Mouse (Mus musculus) layer of hippocampus, adult 18-20 months (tissue): ENCODE results near the gene Gm3250. TPM values are rescaled to one million over a fixed set of nuclear protein-coding genes. Genes with fewer than 3 reads are reported as not detected.
"Not testable (repeated sequence)": the region's sequence is repeated elsewhere in the genome, so short reads cannot be mapped to it uniquely, and the experiment has no call there.

Experiments
- DNase-seq, 2 experiments: peaks; one replicate each; pipeline ENCODE4 v3.0.0; 2022; ENCODE audit warnings: low spot score in 2 of 2
- total RNA-seq, 2 experiments: library from RNA; stranded (reverse); gene quantifications; 2 replicates each; pipeline ENCODE4 v1.2.3; 2021

Gene Gm3250
- total RNA-seq, 2 experiments from 2014 or later = not detected

DNA sequence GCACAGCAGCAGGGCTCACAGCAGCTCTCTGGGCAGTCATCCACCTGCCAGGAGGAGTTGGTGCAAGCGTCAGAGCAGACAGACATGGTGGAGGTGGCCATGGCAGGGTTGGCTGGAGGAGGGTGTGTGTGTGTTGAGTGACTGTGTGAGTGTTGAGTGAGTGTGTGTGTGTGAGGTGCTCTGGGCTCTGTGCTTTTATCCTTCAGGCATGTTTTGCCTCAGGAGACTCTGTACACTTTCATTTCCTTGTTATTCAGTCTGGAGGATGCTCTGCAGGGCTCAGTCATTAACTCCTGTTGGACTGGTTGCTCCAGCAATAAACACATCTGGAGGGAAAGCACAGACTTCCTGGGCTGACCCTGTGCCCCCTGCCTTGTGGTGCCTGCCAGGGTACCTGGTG is 31.1 kb downstream of the Gm3250 start, which contains the start of gene Gm9736:
Gene Gm9736 (minus strand): TSS at position 101 of the 400 bp plus-strand sequence.
- DNase-seq = not testable (repeated sequence)

DNA sequence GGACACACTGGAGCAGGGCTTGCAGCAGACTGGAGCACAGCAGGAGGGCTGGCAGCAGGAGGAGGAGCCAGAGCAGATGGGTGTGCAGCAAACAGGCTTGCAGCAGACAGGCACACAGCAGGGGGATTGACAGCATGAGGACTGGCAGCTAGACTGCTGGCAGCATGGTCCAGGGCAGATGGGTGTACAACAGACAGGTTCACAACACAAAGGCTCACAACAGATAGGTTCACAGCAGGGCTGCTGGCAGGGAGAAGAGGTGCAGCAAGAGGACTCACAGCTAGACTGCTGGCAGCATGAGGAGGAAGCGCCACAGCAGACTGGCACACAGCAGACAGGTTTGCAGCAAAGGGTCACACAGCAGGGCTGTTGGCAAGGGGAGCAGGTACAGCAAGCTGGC is 31.7 kb downstream of the Gm3250 start:
- DNase-seq = not testable (repeated sequence)

- peak in 1 of 2 experiments; percentile 16 for DNase-seq
These were observed 40.2 kb downstream of the Gm3250 start, which contains the start of gene Gm18596 for GRCm38 (mm10) chr10:77741924-77742688. TSS of gene Gm18596 (minus strand) at chr10:77742638.

- no peak for DNase-seq
These were observed 43.4 kb downstream of the Gm3250 start for GRCm38 (mm10) chr10:77738929-77739328.

DNA sequence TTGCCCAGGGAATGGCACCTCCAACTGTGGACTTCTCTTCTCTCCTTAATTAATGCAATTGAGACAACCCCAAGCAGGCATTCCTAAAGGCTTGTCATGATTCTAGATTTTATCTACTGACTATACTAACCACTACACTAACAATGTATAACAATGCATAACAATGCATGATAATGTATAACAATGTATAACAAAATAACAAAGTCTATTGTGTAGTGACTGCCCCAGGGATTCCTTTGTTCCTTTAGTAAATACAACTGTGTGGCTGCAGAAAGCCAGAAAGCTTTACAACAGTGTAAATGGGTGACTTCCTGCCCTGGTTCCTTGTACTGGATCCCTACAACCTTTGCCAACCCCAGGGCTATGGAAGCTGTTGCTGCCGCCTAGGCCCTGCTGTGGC is 46.4 kb downstream of the Gm3250 start:
- no peak for DNase-seq

Other genes starting within 250 kb of the Gm3250 start
- gene Pttg1ip, start 200.8 kb downstream of the Gm3250 start, total RNA-seq = 10 to 100 TPM; 69.2 to 78.2 TPM
- 100 to 1,000 TPM; 144 to 147 TPM for gene Sumo3, start 176.4 kb downstream of the Gm3250 start, total RNA-seq
- gene Gm49325, start 176.3 kb downstream of the Gm3250 start, total RNA-seq = 10 to 100 TPM; 31.6 to 32.6 TPM
- gene Ube2g2, start 160.3 kb downstream of the Gm3250 start, total RNA-seq = 10 to 100 TPM; 84.7 to 86.9 TPM
- gene Tspear, start 96.0 kb downstream of the Gm3250 start, total RNA-seq = under 1 TPM in 1 of 2 experiments, not detected in 1; 0.20 TPM
- gene Gm19402, start 91.8 kb downstream of the Gm3250 start, total RNA-seq = not detected
- not detected for gene Gm9508, start 85.3 kb downstream of the Gm3250 start, total RNA-seq
- not detected for gene Gm10272, start 75.9 kb downstream of the Gm3250 start, total RNA-seq
- gene Gm10024, start 71.1 kb downstream of the Gm3250 start, total RNA-seq = not detected
- not detected for gene Gm10142, start 66.7 kb downstream of the Gm3250 start, total RNA-seq
- not detected for gene Krtap12-1, start 61.9 kb downstream of the Gm3250 start, total RNA-seq
- not detected for gene Gm10100, start 56.1 kb downstream of the Gm3250 start, total RNA-seq
- not detected for gene Gm18596, start 39.9 kb downstream of the Gm3250 start, total RNA-seq
- gene Gm9736, start 31.2 kb downstream of the Gm3250 start, total RNA-seq = not detected
- not detected for gene Gm3233, start 22.9 kb downstream of the Gm3250 start, total RNA-seq
- gene Gm3238, start 11.2 kb downstream of the Gm3250 start, total RNA-seq = not detected
- gene Gm7138, start 5.6 kb downstream of the Gm3250 start, total RNA-seq = not detected
- not detected for gene Gm7137, start 5.7 kb upstream of the Gm3250 start, total RNA-seq
- not detected for gene Gm9639, start 12.5 kb upstream of the Gm3250 start, total RNA-seq
- not detected for gene Gm19668, start 16.6 kb upstream of the Gm3250 start, total RNA-seq
- gene Gm9507, start 29.3 kb upstream of the Gm3250 start, total RNA-seq = not detected
- not detected for gene Gm2696, start 32.1 kb upstream of the Gm3250 start, total RNA-seq
- not detected for gene Krtap10-4, start 44.6 kb upstream of the Gm3250 start, total RNA-seq
- gene Krtap10-10, start 53.4 kb upstream of the Gm3250 start, total RNA-seq = not detected
- gene Gm36176, start 64.3 kb upstream of the Gm3250 start, total RNA-seq = not detected
- not detected for gene Gm10318, start 70.3 kb upstream of the Gm3250 start, total RNA-seq
- not detected for gene Gm3285, start 79.4 kb upstream of the Gm3250 start, total RNA-seq
- 1 to 10 TPM; 3.8 to 5.0 TPM for gene Lrrc3, start 120.0 kb upstream of the Gm3250 start, total RNA-seq
- 10 to 100 TPM; 37.9 to 40.8 TPM for gene Trpm2, start 188.0 kb upstream of the Gm3250 start, total RNA-seq
- gene 1810043G02Rik, start 196.0 kb upstream of the Gm3250 start, total RNA-seq = 10 to 100 TPM; 39.9 to 40.5 TPM
- 100 to 1,000 TPM; 217 to 223 TPM for gene Pfkl, start 227.5 kb upstream of the Gm3250 start, total RNA-seq